Mouse (Mus musculus): ENCODE measurements around the gene Tenm4. TPM values are rescaled to one million over a fixed set of nuclear protein-coding genes. Genes with fewer than 3 reads are reported as not detected.

The Tenm4 gene
- polyA plus RNA-seq, 1 experiment from 2014 or later: 7.3 TPM

- WGBS: 76% methylated on average over 3 of the region's 3 CpGs
- H3K27ac ChIP-seq (ENCODE audit: low read depth, low read length): no peak overlapping the region
- no peaks in the 10 kb centered on the region for H3K36me3 ChIP-seq (ENCODE audit: control insufficient read depth, insufficient read depth, low read length)
- no peaks in the 10 kb centered on the region for H3K4me1 ChIP-seq (replicated peaks; ENCODE audit: control insufficient read depth, insufficient read depth, low read length)
- no peak overlapping the region for H3K9ac ChIP-seq (ENCODE audit: low read depth, low read length)
- H3K9me3 ChIP-seq (ENCODE audit: control insufficient read depth, low read length): no peaks in the 10 kb centered on the region
- ATAC-seq (replicated peaks; ENCODE audit: low FRiP score) (no peak), DNase-seq (ENCODE audit: low spot score) (no peak)
- no peaks in the 10 kb centered on the region for H3K27me3 ChIP-seq (replicated peaks; ENCODE audit: control insufficient read depth, insufficient read depth, low read length)
- no peak overlapping the region for H3K4me3 ChIP-seq (ENCODE audit: low read depth, low read length)
- no peak overlapping the region for H3K4me2 ChIP-seq
Observed at GRCm38 (mm10) chr7:96767090-96767489, 596.0 kb downstream of the Tenm4 start.

DNA sequence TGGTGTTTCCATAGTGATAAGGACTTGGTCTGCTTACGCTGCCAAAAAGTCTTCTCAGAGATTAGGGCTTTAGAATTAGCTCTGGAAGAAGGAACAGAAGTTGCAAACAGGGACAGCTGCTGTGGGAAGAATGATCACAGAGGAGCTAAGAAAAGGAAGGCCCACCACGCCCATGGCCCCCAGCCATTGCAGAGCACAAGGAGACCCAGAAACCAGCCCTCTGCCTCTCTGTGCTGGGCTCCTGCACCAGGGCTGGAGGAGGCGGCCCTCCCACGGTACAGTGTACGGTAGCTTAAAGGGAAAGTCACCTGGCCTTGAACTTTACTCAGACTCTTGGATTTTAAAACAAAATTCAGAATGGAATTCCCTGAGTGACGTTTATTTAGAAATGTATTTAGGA, 597.7 kb downstream of the Tenm4 start:
- Histone ChIP-seq H3K4me1 (replicated peaks; ENCODE audit: control insufficient read depth, insufficient read depth, low read length) (no peaks in the 10 kb centered on the region), H3K9ac (ENCODE audit: low read depth, low read length) (no peak overlapping the region), H3K9me3 (ENCODE audit: control insufficient read depth, low read length) (no peaks in the 10 kb centered on the region), H3K36me3 (ENCODE audit: control insufficient read depth, insufficient read depth, low read length) (no peaks in the 10 kb centered on the region), H3K4me3 (ENCODE audit: low read depth, low read length) (no peak overlapping the region), H3K27ac (ENCODE audit: low read depth, low read length) (no peak overlapping the region), H3K27me3 (replicated peaks; ENCODE audit: control insufficient read depth, insufficient read depth, low read length) (no peaks in the 10 kb centered on the region), H3K4me2 (no peak overlapping the region)
- DNase-seq (ENCODE audit: low spot score): no peak
- WGBS: 80% methylated on average over 6 of the region's 6 CpGs
- ATAC-seq (replicated peaks; ENCODE audit: low FRiP score): no peak

DNA sequence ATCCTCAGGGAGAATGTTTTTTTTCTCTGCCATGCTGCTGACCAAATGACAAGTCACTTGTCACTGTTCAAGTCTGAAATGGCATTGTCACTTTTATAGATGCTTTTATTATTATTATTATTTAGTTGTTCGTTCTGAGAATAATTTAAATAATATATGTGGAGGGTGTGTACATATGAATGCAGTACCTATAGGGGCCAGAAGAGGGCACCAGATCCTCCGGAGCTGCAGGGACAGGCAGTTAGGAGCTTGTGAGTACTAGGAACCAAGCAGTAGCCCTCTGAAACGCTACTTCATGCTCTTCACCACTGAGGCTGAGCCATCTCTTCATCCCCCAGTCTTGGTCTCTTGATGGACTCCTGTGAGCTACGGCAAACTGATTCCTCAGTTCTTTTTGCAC, 598.7 kb downstream of the Tenm4 start:
- H3K4me1 ChIP-seq (replicated peaks; ENCODE audit: control insufficient read depth, insufficient read depth, low read length): no peaks in the 10 kb centered on the region
- no peaks in the 10 kb centered on the region for H3K27me3 ChIP-seq (replicated peaks; ENCODE audit: control insufficient read depth, insufficient read depth, low read length)
- no peak overlapping the region for H3K27ac ChIP-seq (ENCODE audit: low read depth, low read length)
- ATAC-seq (replicated peaks; ENCODE audit: low FRiP score) (no peak), DNase-seq (ENCODE audit: low spot score) (no peak)
- H3K4me3 ChIP-seq (ENCODE audit: low read depth, low read length): no peak overlapping the region
- WGBS: 55% methylated on average over 4 of the region's 4 CpGs
- H3K36me3 ChIP-seq (ENCODE audit: control insufficient read depth, insufficient read depth, low read length): no peaks in the 10 kb centered on the region
- H3K9ac ChIP-seq (ENCODE audit: low read depth, low read length): no peak overlapping the region
- H3K4me2 ChIP-seq: no peak overlapping the region
- no peaks in the 10 kb centered on the region for H3K9me3 ChIP-seq (ENCODE audit: control insufficient read depth, low read length)

DNA sequence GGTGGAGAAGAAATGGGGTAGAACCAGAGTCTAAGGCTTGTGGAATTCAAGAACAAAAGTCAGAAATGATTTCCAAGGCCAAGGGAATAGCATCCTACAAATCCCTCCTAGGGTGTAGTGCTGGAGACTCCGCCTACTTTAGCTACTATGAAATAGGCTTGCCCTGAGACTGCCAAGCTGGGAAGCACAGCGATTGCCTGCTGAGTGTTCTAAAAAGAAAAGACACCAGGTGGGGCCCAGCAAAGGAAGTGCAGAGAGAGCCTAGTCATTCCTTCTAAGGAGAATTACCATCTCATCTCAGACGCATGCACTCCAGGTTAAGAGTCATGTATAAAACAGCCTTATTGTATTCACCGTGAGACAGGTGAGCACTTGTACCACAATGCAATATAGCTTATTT, 601.9 kb downstream of the Tenm4 start:
- H3K9ac ChIP-seq (ENCODE audit: low read depth, low read length): no peak overlapping the region
- WGBS: 69% methylated on average over 4 of the region's 4 CpGs

GRCm38 (mm10) chr7:96773585-96774225, 602.7 kb downstream of the Tenm4 start:
- H3K27me3 ChIP-seq (replicated peaks; ENCODE audit: control insufficient read depth, insufficient read depth, low read length): no peaks in the 10 kb centered on the region
- WGBS: 69% methylated on average over 17 of the region's 17 CpGs
- H3K27ac ChIP-seq (ENCODE audit: low read depth, low read length): no peak overlapping the region
- no peak overlapping the region for H3K4me3 ChIP-seq (ENCODE audit: low read depth, low read length)
- H3K4me2 ChIP-seq: no peak overlapping the region
- H3K36me3 ChIP-seq (ENCODE audit: control insufficient read depth, insufficient read depth, low read length): no peaks in the 10 kb centered on the region
- H3K9me3 ChIP-seq (ENCODE audit: control insufficient read depth, low read length): no peaks in the 10 kb centered on the region
- DNase-seq (ENCODE audit: low spot score) (no peak), ATAC-seq (replicated peaks; ENCODE audit: low FRiP score) (no peak)
- peaks cover 4% of the 10 kb centered on the region; the same call in 1 of the 2 replicates for H3K4me1 ChIP-seq (replicated peaks; ENCODE audit: control insufficient read depth, insufficient read depth, low read length)
- no peak overlapping the region for H3K9ac ChIP-seq (ENCODE audit: low read depth, low read length)

More for the DNA sequence above, 601.9 kb downstream of the Tenm4 start:
- Histone ChIP-seq H3K27me3 (replicated peaks; ENCODE audit: control insufficient read depth, insufficient read depth, low read length) (no peaks in the 10 kb centered on the region), H3K27ac (ENCODE audit: low read depth, low read length) (no peak overlapping the region), H3K36me3 (ENCODE audit: control insufficient read depth, insufficient read depth, low read length) (no peaks in the 10 kb centered on the region), H3K4me2 (no peak overlapping the region), H3K4me3 (ENCODE audit: low read depth, low read length) (no peak overlapping the region), H3K4me1 (replicated peaks; ENCODE audit: control insufficient read depth, insufficient read depth, low read length) (peaks cover 4% of the 10 kb centered on the region; the same call in 1 of the 2 replicates), H3K9me3 (ENCODE audit: control insufficient read depth, low read length) (no peaks in the 10 kb centered on the region)
- DNase-seq (ENCODE audit: low spot score) (no peak), ATAC-seq (replicated peaks; ENCODE audit: low FRiP score) (no peak)

DNA sequence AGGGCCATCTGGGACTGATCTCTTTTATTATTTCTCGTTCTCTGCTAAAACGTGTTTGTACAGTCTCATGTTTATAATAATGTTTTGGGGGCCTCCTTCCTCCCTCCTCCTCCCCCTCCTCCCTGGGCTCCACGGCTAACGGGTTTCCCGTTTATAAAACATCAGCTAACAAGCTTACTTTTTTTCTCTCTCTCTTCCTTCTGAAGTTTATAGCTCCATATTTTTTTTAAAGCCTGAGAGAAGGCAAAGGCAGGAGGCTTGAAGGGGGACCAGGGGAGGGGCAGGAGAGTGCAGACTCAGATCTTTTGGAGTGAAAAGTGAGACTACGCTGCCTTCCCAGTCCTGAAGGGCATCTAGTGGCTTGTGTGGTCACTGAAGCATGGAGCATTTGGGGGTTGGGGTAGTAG, 604.0 kb downstream of the Tenm4 start:
- DNase-seq (ENCODE audit: low spot score) (no peak), ATAC-seq (replicated peaks; ENCODE audit: low FRiP score) (no peak)
- H3K36me3 ChIP-seq (ENCODE audit: control insufficient read depth, insufficient read depth, low read length): no peaks in the 10 kb centered on the region
- no peak overlapping the region for H3K4me2 ChIP-seq
- WGBS: 53% methylated on average over 6 of the region's 6 CpGs
- no peaks in the 10 kb centered on the region for H3K9me3 ChIP-seq (ENCODE audit: control insufficient read depth, low read length)
- H3K9ac ChIP-seq (ENCODE audit: low read depth, low read length): no peak overlapping the region
- H3K27me3 ChIP-seq (replicated peaks; ENCODE audit: control insufficient read depth, insufficient read depth, low read length): no peaks in the 10 kb centered on the region
- no peak overlapping the region; the same call in 1 of the 2 replicates for H3K27ac ChIP-seq (ENCODE audit: low read depth, low read length)
- peaks cover 4% of the 10 kb centered on the region; the same call in 1 of the 2 replicates for H3K4me1 ChIP-seq (replicated peaks; ENCODE audit: control insufficient read depth, insufficient read depth, low read length)
- H3K4me3 ChIP-seq (ENCODE audit: low read depth, low read length): no peak overlapping the region

- no peak for DNase-seq (ENCODE audit: low spot score)
- peaks cover 11% of the 10 kb centered on the region for H3K4me1 ChIP-seq (replicated peaks; ENCODE audit: control insufficient read depth, insufficient read depth, low read length)
- H3K36me3 ChIP-seq (ENCODE audit: control insufficient read depth, insufficient read depth, low read length): no peaks in the 10 kb centered on the region
- H3K9me3 ChIP-seq (ENCODE audit: control insufficient read depth, low read length): no peaks in the 10 kb centered on the region
- H3K27me3 ChIP-seq (replicated peaks; ENCODE audit: control insufficient read depth, insufficient read depth, low read length): no peaks in the 10 kb centered on the region
- ATAC-seq (replicated peaks; ENCODE audit: low FRiP score): peak; percentile 64
- H3K4me2 ChIP-seq: no peak overlapping the region
- peak overlapping the region; percentile 46; the same call in 1 of the 2 replicates for H3K27ac ChIP-seq (ENCODE audit: low read depth, low read length)
- no peak overlapping the region for H3K4me3 ChIP-seq (ENCODE audit: low read depth, low read length)
- 73% methylated on average over 8 of the region's 8 CpGs for WGBS
- H3K9ac ChIP-seq (ENCODE audit: low read depth, low read length): no peak overlapping the region
Observed at GRCm38 (mm10) chr7:96777938-96778600, 607.0 kb downstream of the Tenm4 start.

DNA sequence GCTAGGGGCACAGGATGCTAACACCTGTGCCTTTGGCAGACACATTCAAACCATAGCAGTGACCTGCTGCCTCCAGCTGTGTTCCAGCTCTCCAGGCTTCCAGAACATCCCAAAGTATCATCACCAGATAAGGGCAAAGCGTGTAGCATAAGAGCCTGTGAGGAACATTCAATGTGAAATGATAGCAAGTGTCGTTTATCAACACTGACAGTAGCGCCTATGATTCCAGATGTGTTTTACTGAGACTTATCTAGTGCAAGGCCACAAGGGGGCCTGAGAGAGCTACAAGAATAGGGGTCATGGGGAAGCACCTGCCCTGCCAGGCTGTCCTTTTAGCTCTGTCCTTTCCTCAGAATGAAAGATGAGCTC, 607.5 kb downstream of the Tenm4 start:
- Histone ChIP-seq H3K36me3 (ENCODE audit: control insufficient read depth, insufficient read depth, low read length) (no peaks in the 10 kb centered on the region), H3K9ac (ENCODE audit: low read depth, low read length) (no peak overlapping the region), H3K27ac (ENCODE audit: low read depth, low read length) (peak overlapping the region; percentile 46; the same call in 1 of the 2 replicates), H3K4me1 (replicated peaks; ENCODE audit: control insufficient read depth, insufficient read depth, low read length) (peaks cover 11% of the 10 kb centered on the region), H3K9me3 (ENCODE audit: control insufficient read depth, low read length) (no peaks in the 10 kb centered on the region), H3K27me3 (replicated peaks; ENCODE audit: control insufficient read depth, insufficient read depth, low read length) (no peaks in the 10 kb centered on the region), H3K4me2 (no peak overlapping the region), H3K4me3 (ENCODE audit: low read depth, low read length) (no peak overlapping the region)
- peak; percentile 47 for ATAC-seq (replicated peaks; ENCODE audit: low FRiP score)
- 49% methylated on average over 3 of the region's 3 CpGs for WGBS
- no peak for DNase-seq (ENCODE audit: low spot score)

DNA sequence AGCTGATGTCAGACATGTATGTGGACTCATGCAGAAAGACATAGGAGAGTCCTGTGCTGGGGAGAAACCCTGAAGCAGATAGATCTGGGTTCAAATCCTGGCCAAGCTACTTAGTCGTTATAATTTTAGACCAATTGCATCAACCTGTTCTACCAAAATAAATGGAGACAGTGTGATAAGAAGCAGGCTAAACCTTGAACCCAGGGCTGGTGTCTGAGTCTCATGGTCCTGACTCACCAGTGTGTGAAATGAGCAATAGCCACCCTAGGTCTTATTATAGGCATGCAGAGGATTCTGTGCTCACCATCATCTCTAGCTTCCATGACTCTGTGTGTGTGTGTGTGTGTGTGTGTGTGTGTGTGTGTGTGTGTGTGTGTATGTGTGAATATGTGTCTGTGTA, 609.5 kb downstream of the Tenm4 start:
- WGBS: 74% methylated on average over 1 of the region's 1 CpGs
- peaks cover 11% of the 10 kb centered on the region for H3K4me1 ChIP-seq (replicated peaks; ENCODE audit: control insufficient read depth, insufficient read depth, low read length)
- ATAC-seq (replicated peaks; ENCODE audit: low FRiP score) (peak; percentile 5; the same call in 1 of the 2 replicates), DNase-seq (ENCODE audit: low spot score) (no peak)
- H3K27me3 ChIP-seq (replicated peaks; ENCODE audit: control insufficient read depth, insufficient read depth, low read length): no peaks in the 10 kb centered on the region
- H3K4me3 ChIP-seq (ENCODE audit: low read depth, low read length): no peak overlapping the region
- no peak overlapping the region for H3K4me2 ChIP-seq
- peak overlapping the region; percentile 73 for H3K27ac ChIP-seq (ENCODE audit: low read depth, low read length)
- H3K9ac ChIP-seq (ENCODE audit: low read depth, low read length): no peak overlapping the region; the same call in 1 of the 2 replicates
- H3K36me3 ChIP-seq (ENCODE audit: control insufficient read depth, insufficient read depth, low read length): no peaks in the 10 kb centered on the region
- H3K9me3 ChIP-seq (ENCODE audit: control insufficient read depth, low read length): no peaks in the 10 kb centered on the region

Measured in liver, embryonic 11.5 days (tissue).